Comparison of ENCODE assay signal across 7 mouse cellular contexts in the genomic region with DNA sequence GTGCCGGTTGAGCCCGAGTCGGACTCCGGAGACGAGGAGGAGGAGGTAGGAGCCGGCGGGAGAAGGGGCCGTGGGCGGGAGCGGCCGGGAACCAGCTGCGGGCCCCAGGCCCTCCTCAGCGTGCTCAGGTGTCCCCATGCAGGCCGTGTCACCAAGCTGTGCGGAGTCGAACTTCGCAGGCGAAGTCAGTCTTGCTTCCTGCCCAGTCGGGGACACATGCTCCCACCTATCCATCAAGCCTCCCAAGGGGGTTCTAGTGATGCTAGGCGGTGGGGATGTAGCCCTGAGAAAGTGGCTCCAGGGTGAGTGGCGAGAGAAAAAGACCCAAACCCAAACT. TPM values are rescaled to one million over a fixed set of nuclear protein-coding genes. Genes with fewer than 3 reads are reported as not detected.
DNase-seq lines count a peak whose midpoint lies in the region; ATAC-seq lines count a peak whose summit lies in the region.

No protein-coding gene starts in this region.

- H3K4me3 ChIP-seq in megakaryocyte, embryonic 14.5 days (replicated peaks): peak overlapping the region; percentile 96
- peak overlapping the region; percentile 74 for H3K4me3 ChIP-seq in erythroblast, embryonic 14.5 days (replicated peaks)
- H3K4me3 ChIP-seq in limb, embryonic 13.5 days: peak overlapping the region; percentile 87
- peak overlapping the region; percentile 91 for H3K4me3 ChIP-seq in stomach, embryonic 16.5 days (replicated peaks; ENCODE audit: low read length)

- H3K36me3 ChIP-seq in megakaryocyte, embryonic 14.5 days (replicated peaks; ENCODE audit: low read length): peaks cover 33% of the 10 kb centered on the region
- peaks cover 39% of the 10 kb centered on the region for H3K36me3 ChIP-seq in erythroblast, embryonic 14.5 days (ENCODE audit: control insufficient read depth)
- peaks cover 27% of the 10 kb centered on the region for H3K36me3 ChIP-seq in limb, embryonic 13.5 days
- H3K36me3 ChIP-seq in stomach, embryonic 16.5 days (ENCODE audit: control insufficient read depth, insufficient read depth, low read length): peaks cover 10% of the 10 kb centered on the region; the same call in 1 of the 2 replicates

- under 1% methylated on average over 19 of the region's 21 CpGs for WGBS in limb, embryonic 13.5 days
- WGBS in stomach, embryonic 16.5 days: 1% methylated on average over 21 of the region's 21 CpGs

- no peak overlapping the region for H3K27ac ChIP-seq in limb, embryonic 13.5 days
- no peak overlapping the region for H3K27ac ChIP-seq in stomach, embryonic 16.5 days (ENCODE audit: low read length)

- no peak for ATAC-seq in megakaryocyte, adult 5-6 weeks (ENCODE audit: poor library complexity, severe bottlenecking)
- no peak; the same call in 1 of the 2 replicates for ATAC-seq in limb, embryonic 13.5 days (ENCODE audit: low FRiP score, low read depth)
- ATAC-seq in stomach, embryonic 16.5 days (ENCODE audit: insufficient read depth, low FRiP score): peak; percentile 68

- H3K27me3 ChIP-seq in megakaryocyte, embryonic 14.5 days (replicated peaks): no peaks in the 10 kb centered on the region
- H3K27me3 ChIP-seq in erythroblast, embryonic 14.5 days (ENCODE audit: control insufficient read depth): no peaks in the 10 kb centered on the region
- H3K27me3 ChIP-seq in limb, embryonic 13.5 days: no peaks in the 10 kb centered on the region
- H3K27me3 ChIP-seq in stomach, embryonic 16.5 days (ENCODE audit: control insufficient read depth, insufficient read depth, low read length): no peaks in the 10 kb centered on the region

- DNase-seq in layer of hippocampus, postnatal 36 days: no peak
- no peak for DNase-seq in adrenal gland, postnatal 36 days

- peak overlapping the region; percentile 95 for H3K4me2 ChIP-seq in limb, embryonic 13.5 days (replicated peaks)
- H3K4me2 ChIP-seq in stomach, embryonic 16.5 days (ENCODE audit: low read depth, low read length): peak overlapping the region; percentile 94

- peak overlapping the region; percentile 89 for H3K9ac ChIP-seq in limb, embryonic 13.5 days
- H3K9ac ChIP-seq in stomach, embryonic 16.5 days (ENCODE audit: low read length): peak overlapping the region; percentile 83

- H3K4me1 ChIP-seq in megakaryocyte, embryonic 14.5 days: peaks cover 30% of the 10 kb centered on the region
- peaks cover 33% of the 10 kb centered on the region for H3K4me1 ChIP-seq in erythroblast, embryonic 14.5 days (ENCODE audit: control insufficient read depth)
- H3K4me1 ChIP-seq in limb, embryonic 13.5 days: peaks cover 15% of the 10 kb centered on the region
- peaks cover 12% of the 10 kb centered on the region for H3K4me1 ChIP-seq in stomach, embryonic 16.5 days (ENCODE audit: control insufficient read depth, insufficient read depth, low read length)

- H3K9me3 ChIP-seq in megakaryocyte, embryonic 14.5 days: peaks cover 5% of the 10 kb centered on the region; the same call in 1 of the 2 replicates
- no peaks in the 10 kb centered on the region for H3K9me3 ChIP-seq in erythroblast, embryonic 14.5 days (ENCODE audit: control insufficient read depth, low read length)
- H3K9me3 ChIP-seq in limb, embryonic 13.5 days: no peaks in the 10 kb centered on the region
- no peaks in the 10 kb centered on the region for H3K9me3 ChIP-seq in stomach, embryonic 16.5 days (replicated peaks; ENCODE audit: control insufficient read depth, low read length)

RNA-seq across cellular contexts. Expression of a gene that starts 0.4 kb away (rescaled TPM):
- 26.6 and 26.8 TPM in 2 replicates for polyA plus RNA-seq in megakaryocyte, embryonic 14.5 days (2012; ENCODE audit: insufficient read depth, low replicate concordance)
- total RNA-seq in megakaryocyte, adult 5-6 weeks (2015): 14.5 and 15.3 TPM in 2 replicates
- total RNA-seq in megakaryocyte, adult 5-6 weeks (2017): 48.1 and 50.4 TPM in 2 replicates
- polyA plus RNA-seq in erythroblast, embryonic 14.5 days (2012): 7.1 and 7.5 TPM in 2 replicates
- polyA plus RNA-seq in limb, embryonic 13.5 days (2015; fragmentation: Nextera tagmentation; extraction: Ambion mirVana): 54.3 and 54.6 TPM in 2 replicates
- polyA plus RNA-seq in stomach, embryonic 16.5 days (2015; fragmentation: Nextera tagmentation; extraction: Ambion mirVana): 45.8 and 46.0 TPM in 2 replicates
- 10 to 100 TPM; 28.6 to 34.2 TPM for total RNA-seq in layer of hippocampus, postnatal 36 days (2021)
- 10 to 100 TPM; 32.0 to 42.5 TPM for total RNA-seq in adrenal gland, postnatal 36 days (2021)

RNA-seq across cellular contexts. Expression of a gene that starts 19.3 kb away (rescaled TPM):
- 10.0 and 13.2 TPM in 2 replicates for polyA plus RNA-seq in megakaryocyte, embryonic 14.5 days (2012; ENCODE audit: insufficient read depth, low replicate concordance)
- 28.5 and 36.0 TPM in 2 replicates for total RNA-seq in megakaryocyte, adult 5-6 weeks (2015)
- 28.9 and 32.6 TPM in 2 replicates for total RNA-seq in megakaryocyte, adult 5-6 weeks (2017)
- 0.94 and 1.0 TPM in 2 replicates for polyA plus RNA-seq in erythroblast, embryonic 14.5 days (2012)
- 108 and 114 TPM in 2 replicates for polyA plus RNA-seq in limb, embryonic 13.5 days (2015; fragmentation: Nextera tagmentation; extraction: Ambion mirVana)
- polyA plus RNA-seq in stomach, embryonic 16.5 days (2015; fragmentation: Nextera tagmentation; extraction: Ambion mirVana): 76.1 and 83.3 TPM in 2 replicates
- 10 to 100 TPM; 59.0 to 67.2 TPM for total RNA-seq in layer of hippocampus, postnatal 36 days (2021)
- total RNA-seq in adrenal gland, postnatal 36 days (2021): 10 to 100 TPM; 69.7 to 75.8 TPM

RNA-seq across cellular contexts. Expression of a gene that starts 47.5 kb away (rescaled TPM):
- polyA plus RNA-seq in megakaryocyte, embryonic 14.5 days (2012; ENCODE audit: insufficient read depth, low replicate concordance): 3.0 and 8.9 TPM in 2 replicates
- 28.2 and 29.2 TPM in 2 replicates for total RNA-seq in megakaryocyte, adult 5-6 weeks (2015)
- 58.4 and 78.1 TPM in 2 replicates for total RNA-seq in megakaryocyte, adult 5-6 weeks (2017)
- polyA plus RNA-seq in erythroblast, embryonic 14.5 days (2012): 1.1 and 1.5 TPM in 2 replicates
- 6.0 and 7.9 TPM in 2 replicates for polyA plus RNA-seq in limb, embryonic 13.5 days (2015; fragmentation: Nextera tagmentation; extraction: Ambion mirVana)
- 9.2 and 9.5 TPM in 2 replicates for polyA plus RNA-seq in stomach, embryonic 16.5 days (2015; fragmentation: Nextera tagmentation; extraction: Ambion mirVana)
- 10 to 100 TPM; 42.7 to 49.1 TPM for total RNA-seq in layer of hippocampus, postnatal 36 days (2021)
- total RNA-seq in adrenal gland, postnatal 36 days (2021): 10 to 100 TPM; 50.0 to 57.8 TPM
